Mouse (Mus musculus): ENCODE results near the gene Dnajc9. TPM values are rescaled to one million over a fixed set of nuclear protein-coding genes. Genes with fewer than 3 reads are reported as not detected.

Dnajc9 gene
- polyA plus RNA-seq, 1 experiment from 2014 or later, result 119 TPM

- Histone ChIP-seq H3K27me3 (ENCODE audit: control insufficient read depth, insufficient read depth, low read length) (no peaks in the 10 kb centered on the region), H3K4me3 (replicated peaks; ENCODE audit: low read depth, low read length) (no peak overlapping the region), H3K9ac (replicated peaks; ENCODE audit: low read length) (no peak overlapping the region), H3K4me1 (ENCODE audit: control insufficient read depth, insufficient read depth, low read length) (no peaks in the 10 kb centered on the region), H3K36me3 (ENCODE audit: control insufficient read depth, insufficient read depth, low read length) (no peaks in the 10 kb centered on the region), H3K27ac (replicated peaks; ENCODE audit: low read depth, low read length) (no peak overlapping the region), H3K4me2 (ENCODE audit: low read length) (no peak overlapping the region), H3K9me3 (ENCODE audit: control insufficient read depth, low read length) (no peaks in the 10 kb centered on the region)
- ATAC-seq (ENCODE audit: low FRiP score, low TSS enrichment) (no peak), DNase-seq (peak; percentile 20)
- WGBS, result 50% methylated on average over 4 of the region's 4 CpGs
Observed at GRCm38 (mm10) chr14:20398864-20399263, 10.2 kb upstream of the Dnajc9 start.

DNA sequence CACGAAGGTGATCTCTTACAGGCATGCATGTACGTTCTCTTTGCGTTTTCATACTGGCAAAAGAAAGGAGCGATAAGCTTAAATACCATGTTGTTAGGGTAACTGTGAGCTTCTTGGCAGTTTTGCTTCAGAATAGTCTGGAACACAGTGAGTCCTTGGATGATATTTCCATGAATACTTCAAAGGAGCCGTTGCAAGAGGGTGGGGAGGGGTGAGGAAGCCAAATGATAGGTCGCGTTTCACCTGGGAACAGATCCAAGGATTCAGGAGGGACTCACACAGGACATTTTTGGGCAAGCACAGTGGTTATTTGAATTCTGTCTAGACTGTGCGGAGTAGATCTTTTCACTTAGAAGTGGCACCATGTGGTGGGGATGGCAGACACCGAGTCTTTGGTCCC lies 8.5 kb upstream of the Dnajc9 start:
- no peak overlapping the region for H3K4me3 ChIP-seq (replicated peaks; ENCODE audit: low read depth, low read length)
- ATAC-seq (ENCODE audit: low FRiP score, low TSS enrichment), result no peak
- WGBS, result 83% methylated on average over 9 of the region's 9 CpGs
- H3K27ac ChIP-seq (replicated peaks; ENCODE audit: low read depth, low read length), result no peak overlapping the region
- H3K27me3 ChIP-seq (ENCODE audit: control insufficient read depth, insufficient read depth, low read length), result no peaks in the 10 kb centered on the region
- no peak overlapping the region for H3K9ac ChIP-seq (replicated peaks; ENCODE audit: low read length)
- no peaks in the 10 kb centered on the region for H3K4me1 ChIP-seq (ENCODE audit: control insufficient read depth, insufficient read depth, low read length)
- H3K4me2 ChIP-seq (ENCODE audit: low read length), result no peak overlapping the region
- no peaks in the 10 kb centered on the region for H3K36me3 ChIP-seq (ENCODE audit: control insufficient read depth, insufficient read depth, low read length)
- no peak for DNase-seq
- H3K9me3 ChIP-seq (ENCODE audit: control insufficient read depth, low read length), result no peaks in the 10 kb centered on the region

- Histone ChIP-seq H3K4me2 (ENCODE audit: low read length) (peak within 1 kb of the TSS; percentile 64), H3K9me3 (ENCODE audit: control insufficient read depth, low read length) (no peaks in the 10 kb centered on the region), H3K36me3 (ENCODE audit: control insufficient read depth, insufficient read depth, low read length) (peaks cover 7% of the 10 kb centered on the region), H3K4me1 (ENCODE audit: control insufficient read depth, insufficient read depth, low read length) (peaks cover 4% of the 10 kb centered on the region), H3K27ac (replicated peaks; ENCODE audit: low read depth, low read length) (peak within 1 kb of the TSS; percentile 86), H3K27me3 (ENCODE audit: control insufficient read depth, insufficient read depth, low read length) (no peaks in the 10 kb centered on the region), H3K4me3 (replicated peaks; ENCODE audit: low read depth, low read length) (peak within 1 kb of the TSS; percentile 82), H3K9ac (replicated peaks; ENCODE audit: low read length) (peak within 1 kb of the TSS; percentile 82)
- WGBS, result under 1% methylated on average over 68 of the region's 68 CpGs
- ATAC-seq (ENCODE audit: low FRiP score, low TSS enrichment) (peak; percentile 94), DNase-seq (peak; percentile 98)
Observed at GRCm38 (mm10) chr14:20393205-20393913, 4.6 kb upstream of the Dnajc9 start, which contains the start of gene Mrps16. Gene Mrps16, minus strand, starts transcription at chr14:20393634.

- Histone ChIP-seq H3K36me3 (ENCODE audit: control insufficient read depth, insufficient read depth, low read length) (peaks cover 7% of the 10 kb centered on the region), H3K9me3 (ENCODE audit: control insufficient read depth, low read length) (no peaks in the 10 kb centered on the region), H3K9ac (replicated peaks; ENCODE audit: low read length) (no peak overlapping the region), H3K27ac (replicated peaks; ENCODE audit: low read depth, low read length) (no peak overlapping the region), H3K27me3 (ENCODE audit: control insufficient read depth, insufficient read depth, low read length) (no peaks in the 10 kb centered on the region), H3K4me2 (ENCODE audit: low read length) (no peak overlapping the region), H3K4me3 (replicated peaks; ENCODE audit: low read depth, low read length) (no peak overlapping the region), H3K4me1 (ENCODE audit: control insufficient read depth, insufficient read depth, low read length) (peaks cover 13% of the 10 kb centered on the region)
- no peak for DNase-seq
- ATAC-seq (ENCODE audit: low FRiP score, low TSS enrichment), result no peak
- 87% methylated on average over 3 of the region's 4 CpGs for WGBS
Observed at GRCm38 (mm10) chr14:20392326-20392725, 3.6 kb upstream of the Dnajc9 start.

- Histone ChIP-seq H3K9ac (replicated peaks; ENCODE audit: low read length) (no peak overlapping the region), H3K27ac (replicated peaks; ENCODE audit: low read depth, low read length) (no peak overlapping the region), H3K4me2 (ENCODE audit: low read length) (peak overlapping the region; percentile 78), H3K4me1 (ENCODE audit: control insufficient read depth, insufficient read depth, low read length) (peaks cover 21% of the 10 kb centered on the region), H3K4me3 (replicated peaks; ENCODE audit: low read depth, low read length) (peak overlapping the region; percentile 74), H3K27me3 (ENCODE audit: control insufficient read depth, insufficient read depth, low read length) (no peaks in the 10 kb centered on the region), H3K36me3 (ENCODE audit: control insufficient read depth, insufficient read depth, low read length) (peaks cover 23% of the 10 kb centered on the region), H3K9me3 (ENCODE audit: control insufficient read depth, low read length) (no peaks in the 10 kb centered on the region)
- no peak for ATAC-seq (ENCODE audit: low FRiP score, low TSS enrichment)
- 88% methylated on average over 8 of the region's 8 CpGs for WGBS
- no peak for DNase-seq
Observed at GRCm38 (mm10) chr14:20389446-20390079, 853 bp upstream of the Dnajc9 start.

DNA sequence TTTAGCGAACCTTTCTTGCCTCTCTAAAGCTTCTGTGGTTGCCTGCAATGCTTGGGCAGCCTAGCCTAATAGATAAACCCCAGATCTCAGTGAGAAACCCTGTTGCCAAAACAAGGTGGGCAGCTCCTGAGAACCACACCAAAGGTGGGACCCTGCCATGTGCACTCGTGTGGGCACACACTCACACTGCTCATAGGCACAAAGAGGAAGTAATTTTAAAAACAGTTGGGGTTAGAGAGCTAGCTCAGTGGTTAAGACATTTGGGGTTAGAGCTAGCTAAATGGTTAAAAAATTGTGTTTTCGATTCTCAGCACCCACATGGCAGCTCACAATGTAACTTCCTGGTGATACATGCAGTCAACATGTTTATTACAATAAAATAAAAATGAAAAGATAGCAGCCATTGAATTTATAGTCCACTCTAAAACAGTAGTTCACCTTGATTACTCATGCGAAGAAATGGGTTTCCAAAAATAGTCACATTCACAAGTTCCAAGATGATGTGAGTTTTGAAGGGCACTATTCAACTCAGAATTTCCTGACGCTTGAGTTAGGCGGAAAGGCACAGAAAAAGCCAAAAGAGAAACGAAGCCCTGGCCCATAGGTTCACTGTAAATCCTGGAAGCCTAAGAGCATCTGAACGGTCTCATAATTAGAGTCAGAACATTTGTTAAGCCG lies 8.8 kb downstream of the Dnajc9 start:
- Histone ChIP-seq H3K4me2 (ENCODE audit: low read length) (no peak overlapping the region), H3K9ac (replicated peaks; ENCODE audit: low read length) (no peak overlapping the region), H3K36me3 (ENCODE audit: control insufficient read depth, insufficient read depth, low read length) (peaks cover 78% of the 10 kb centered on the region), H3K4me1 (ENCODE audit: control insufficient read depth, insufficient read depth, low read length) (no peaks in the 10 kb centered on the region), H3K4me3 (replicated peaks; ENCODE audit: low read depth, low read length) (no peak overlapping the region), H3K9me3 (ENCODE audit: control insufficient read depth, low read length) (no peaks in the 10 kb centered on the region), H3K27me3 (ENCODE audit: control insufficient read depth, insufficient read depth, low read length) (no peaks in the 10 kb centered on the region), H3K27ac (replicated peaks; ENCODE audit: low read depth, low read length) (no peak overlapping the region)
- DNase-seq, result no peak
- ATAC-seq (ENCODE audit: low FRiP score, low TSS enrichment), result no peak
- 96% methylated on average over 9 of the region's 9 CpGs for WGBS

- ATAC-seq (ENCODE audit: low FRiP score, low TSS enrichment) (no peak), DNase-seq (no peak)
- Histone ChIP-seq H3K27ac (replicated peaks; ENCODE audit: low read depth, low read length) (no peak overlapping the region), H3K36me3 (ENCODE audit: control insufficient read depth, insufficient read depth, low read length) (peaks cover 79% of the 10 kb centered on the region), H3K4me3 (replicated peaks; ENCODE audit: low read depth, low read length) (no peak overlapping the region), H3K27me3 (ENCODE audit: control insufficient read depth, insufficient read depth, low read length) (no peaks in the 10 kb centered on the region), H3K9ac (replicated peaks; ENCODE audit: low read length) (no peak overlapping the region), H3K9me3 (ENCODE audit: control insufficient read depth, low read length) (no peaks in the 10 kb centered on the region), H3K4me2 (ENCODE audit: low read length) (no peak overlapping the region), H3K4me1 (ENCODE audit: control insufficient read depth, insufficient read depth, low read length) (no peaks in the 10 kb centered on the region)
- WGBS, result 92% methylated on average over 5 of the region's 5 CpGs
Observed at GRCm38 (mm10) chr14:20379087-20379640, 9.5 kb downstream of the Dnajc9 start.

DNA sequence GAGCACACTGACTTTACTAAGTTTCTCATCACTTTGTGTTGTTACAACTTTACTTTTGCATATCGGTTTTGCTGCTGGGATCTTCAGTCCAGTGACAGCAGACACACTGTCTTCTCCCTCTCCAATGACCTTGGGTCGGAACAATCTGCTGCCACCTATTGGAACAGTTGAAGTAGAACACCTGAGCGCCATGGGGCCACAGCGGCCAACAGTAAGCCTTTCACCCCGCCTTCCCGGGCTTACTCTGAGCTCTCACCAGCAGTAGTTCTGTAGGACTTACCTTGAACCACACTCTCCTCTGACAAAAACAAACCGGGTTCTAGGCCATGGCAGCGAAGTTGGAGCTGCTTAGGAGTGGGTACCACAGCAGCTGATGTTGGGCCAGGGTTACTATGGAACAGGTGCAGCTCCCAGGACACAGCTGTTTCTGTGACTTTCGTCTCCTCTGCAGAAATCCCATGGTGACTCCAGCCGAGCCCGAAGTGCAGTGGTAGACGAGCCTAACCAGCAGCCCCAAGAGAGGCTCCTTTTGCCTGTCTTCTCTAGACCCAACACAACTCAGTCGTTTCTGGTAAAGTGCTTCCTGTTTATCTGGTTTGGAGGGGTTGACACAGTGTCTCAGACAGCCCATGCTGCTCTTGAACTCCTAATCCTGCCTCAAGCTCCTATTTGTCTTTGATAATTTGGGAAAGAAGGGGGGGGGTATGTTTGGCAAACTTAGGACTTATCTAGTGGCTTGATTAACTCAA lies 10.2 kb downstream of the Dnajc9 start:
- Histone ChIP-seq H3K36me3 (ENCODE audit: control insufficient read depth, insufficient read depth, low read length) (peaks cover 78% of the 10 kb centered on the region), H3K9me3 (ENCODE audit: control insufficient read depth, low read length) (no peaks in the 10 kb centered on the region), H3K27ac (replicated peaks; ENCODE audit: low read depth, low read length) (no peak overlapping the region), H3K27me3 (ENCODE audit: control insufficient read depth, insufficient read depth, low read length) (no peaks in the 10 kb centered on the region), H3K4me3 (replicated peaks; ENCODE audit: low read depth, low read length) (no peak overlapping the region), H3K9ac (replicated peaks; ENCODE audit: low read length) (no peak overlapping the region), H3K4me1 (ENCODE audit: control insufficient read depth, insufficient read depth, low read length) (no peaks in the 10 kb centered on the region), H3K4me2 (ENCODE audit: low read length) (no peak overlapping the region)
- ATAC-seq (ENCODE audit: low FRiP score, low TSS enrichment) (no peak), DNase-seq (peak; percentile 63)
- 48% methylated on average over 13 of the region's 13 CpGs for WGBS
